Mouse (Mus musculus): ENCODE data around the gene Nanos3.

GRCm38 (mm10) chr8:84192023-84192422 lies 7.0 kb upstream of the Nanos3 start:
- no peak for TF ChIP-seq CTCF (conservative IDR thresholded peaks at IDR 0.05 in 1 of 2, IDR thresholded peaks at IDR 0.05 in 1 of 2; ENCODE audit: low read depth in 2 of 2, low read length in 2 of 2)
- TF ChIP-seq MAX (IDR thresholded peaks at IDR 0.05; ENCODE audit: low read length), result no peak
- no peak for TF ChIP-seq EP300 (IDR thresholded peaks at IDR 0.05; ENCODE audit: low read length)
- peak; percentile 19; the same call in 1 of the 2 replicates for TF ChIP-seq POLR2A (IDR thresholded peaks at IDR 0.05; ENCODE audit: low read depth, low read length)
- no peak for TF ChIP-seq ZC3H11A (IDR thresholded peaks at IDR 0.05; ENCODE audit: low read depth, low read length)
- TF ChIP-seq POLR2AphosphoS2 (IDR thresholded peaks at IDR 0.05; ENCODE audit: low read depth, low read length), result no peak
- no peak for TF ChIP-seq ZKSCAN1 (IDR thresholded peaks at IDR 0.05; ENCODE audit: borderline replicate concordance, low read depth, low read length)
- no peak for TF ChIP-seq MAFK (IDR thresholded peaks at IDR 0.05; ENCODE audit: insufficient replicate concordance, low read length)
- TF ChIP-seq TCF12 (IDR thresholded peaks at IDR 0.05; ENCODE audit: low read depth, low read length), result peak; percentile 29; the same call in 1 of the 2 replicates
- TF ChIP-seq NRF1 (IDR thresholded peaks at IDR 0.05; ENCODE audit: low read depth, low read length), result no peak
- TF ChIP-seq GABPA (IDR thresholded peaks at IDR 0.05; ENCODE audit: insufficient replicate concordance, low read depth, low read length), result no peak

All from CH12.LX (cell line).